Mouse (Mus musculus): ENCODE measurements around the gene Ntn1. TPM values are rescaled to one million over a fixed set of nuclear protein-coding genes. Genes with fewer than 3 reads are reported as not detected.

Gene Ntn1
- polyA plus RNA-seq, 1 experiment from 2014 or later = 24.8 TPM

Small RNA genes within 50 kb of the gene (microRNA-seq; reads per million reads assigned to microRNA genes)
- gene Mir6406 = not detected

Other genes with a start within 250 kb of the Ntn1 start
- 0.30 and 0.47 TPM in 2 replicates for gene Pik3r5, start 31.3 kb upstream of the Ntn1 start, polyA plus RNA-seq (2015; fragmentation: Nextera tagmentation; extraction: Ambion mirVana)
- gene Pik3r6, start 102.2 kb upstream of the Ntn1 start, polyA plus RNA-seq (2015; fragmentation: Nextera tagmentation; extraction: Ambion mirVana) = 2.0 and 2.4 TPM in 2 replicates
- gene Mfsd6l, start 155.4 kb upstream of the Ntn1 start, polyA plus RNA-seq (2015; fragmentation: Nextera tagmentation; extraction: Ambion mirVana) = not detected in 2 replicates
- 0.17 and 0.25 TPM in 2 replicates for gene Ccdc42, start 186.2 kb upstream of the Ntn1 start, polyA plus RNA-seq (2015; fragmentation: Nextera tagmentation; extraction: Ambion mirVana)